Mouse (Mus musculus): ENCODE results near the gene Apol11b. TPM values are rescaled to one million over a fixed set of nuclear protein-coding genes. Genes with fewer than 3 reads are reported as not detected.
"Not testable (repeated sequence)": the region's sequence is repeated elsewhere in the genome, so short reads cannot be mapped to it uniquely, and the experiment has no call there.

Gene Apol11b
- polyA plus RNA-seq, 1 experiment from 2014 or later = not detected

DNA sequence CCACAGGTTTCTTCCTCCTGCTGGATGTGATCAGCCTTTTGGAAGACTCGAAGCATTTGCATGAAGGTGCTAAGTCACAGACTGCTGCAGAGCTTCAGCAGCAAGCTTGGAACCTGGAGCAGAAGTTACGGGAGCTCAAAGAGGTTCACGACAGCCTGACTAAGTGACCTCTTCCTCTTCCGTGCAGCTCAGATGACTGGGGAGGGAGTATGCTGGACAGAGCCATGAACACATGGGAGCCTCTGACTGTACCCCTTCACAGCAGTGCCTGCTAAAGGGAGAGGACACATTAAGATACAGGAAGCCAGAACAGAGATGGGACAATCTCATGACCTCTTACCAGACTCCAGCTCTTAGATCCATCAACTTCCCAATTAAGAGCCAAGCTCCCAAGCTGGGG is 16.6 kb downstream of the Apol11b start:
- H3K9ac ChIP-seq (ENCODE audit: low read depth, low read length); H3K27ac ChIP-seq (replicated peaks; ENCODE audit: low read depth, low read length); H3K36me3 ChIP-seq (ENCODE audit: control insufficient read depth, insufficient read depth, low read length); H3K4me2 ChIP-seq (ENCODE audit: low read depth, low read length); H3K27me3 ChIP-seq (replicated peaks; ENCODE audit: control insufficient read depth, insufficient read depth, low read length); H3K4me1 ChIP-seq (ENCODE audit: control insufficient read depth, insufficient read depth, low read length); ATAC-seq (ENCODE audit: low read depth); H3K9me3 ChIP-seq (ENCODE audit: control insufficient read depth, low read length); DNase-seq (ENCODE audit: low spot score); H3K4me3 ChIP-seq (ENCODE audit: low read depth, low read length): not testable (repeated sequence)
- WGBS = 77% methylated on average over 4 of the region's 4 CpGs

DNA sequence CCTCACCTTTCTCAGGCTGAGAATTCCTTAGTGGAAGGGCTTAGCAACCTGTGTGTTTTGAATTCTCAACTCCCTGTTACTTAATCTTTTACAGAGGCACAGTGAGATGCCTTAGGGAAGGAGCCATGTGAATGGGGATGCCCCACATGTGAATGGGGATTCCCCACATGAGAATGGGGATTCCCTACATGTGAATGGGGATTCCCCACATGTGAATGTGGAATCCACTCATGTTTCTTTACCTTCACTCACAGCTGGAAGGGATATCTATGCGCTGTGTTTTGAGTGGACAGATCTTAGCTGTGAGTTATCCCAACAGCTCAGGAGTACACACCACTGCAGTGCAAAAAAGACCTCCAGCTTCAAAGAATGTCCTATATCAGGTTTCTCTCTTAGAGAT is 18.4 kb downstream of the Apol11b start:
- H3K36me3 ChIP-seq (ENCODE audit: control insufficient read depth, insufficient read depth, low read length) = no peaks in the 10 kb centered on the region
- whole genome bisulfite sequencing = 88% methylated on average over 1 of the region's 1 CpGs
- no peak overlapping the region for H3K27ac ChIP-seq (replicated peaks; ENCODE audit: low read depth, low read length)
- H3K9ac ChIP-seq (ENCODE audit: low read depth, low read length) = no peak overlapping the region
- no peak for DNase-seq (ENCODE audit: low spot score)
- H3K27me3 ChIP-seq (replicated peaks; ENCODE audit: control insufficient read depth, insufficient read depth, low read length) = no peaks in the 10 kb centered on the region
- ATAC-seq (ENCODE audit: low read depth) = no peak
- no peaks in the 10 kb centered on the region for H3K9me3 ChIP-seq (ENCODE audit: control insufficient read depth, low read length)
- H3K4me3 ChIP-seq (ENCODE audit: low read depth, low read length) = no peak overlapping the region
- no peak overlapping the region for H3K4me2 ChIP-seq (ENCODE audit: low read depth, low read length)
- H3K4me1 ChIP-seq (ENCODE audit: control insufficient read depth, insufficient read depth, low read length) = no peaks in the 10 kb centered on the region

DNA sequence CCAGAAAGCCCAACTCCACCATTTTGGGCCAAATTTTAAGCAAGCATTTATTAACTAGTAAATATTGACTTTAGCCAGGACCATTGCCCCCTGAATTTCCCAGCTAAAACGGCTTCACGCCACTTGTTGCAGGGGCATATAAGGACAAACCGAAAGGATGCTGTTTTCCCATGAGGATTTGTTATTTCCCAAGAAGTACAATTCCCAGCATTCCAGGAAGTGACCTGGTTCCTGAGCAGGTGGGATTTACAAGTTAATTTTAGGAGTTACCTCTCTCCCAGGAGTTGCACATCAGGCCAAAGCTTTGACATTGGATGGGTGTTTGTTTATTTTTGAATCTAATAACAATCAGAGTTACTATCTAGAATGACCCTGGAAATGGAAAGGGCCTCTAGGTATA is 37.0 kb downstream of the Apol11b start:
- H3K9ac ChIP-seq (ENCODE audit: low read depth, low read length) = no peak overlapping the region
- WGBS = 93% methylated on average over 3 of the region's 3 CpGs
- H3K4me1 ChIP-seq (ENCODE audit: control insufficient read depth, insufficient read depth, low read length) = no peaks in the 10 kb centered on the region
- no peak overlapping the region for H3K27ac ChIP-seq (replicated peaks; ENCODE audit: low read depth, low read length)
- H3K9me3 ChIP-seq (ENCODE audit: control insufficient read depth, low read length) = no peaks in the 10 kb centered on the region
- no peak overlapping the region for H3K4me2 ChIP-seq (ENCODE audit: low read depth, low read length)
- H3K27me3 ChIP-seq (replicated peaks; ENCODE audit: control insufficient read depth, insufficient read depth, low read length) = no peaks in the 10 kb centered on the region
- ATAC-seq (ENCODE audit: low read depth) (no peak), DNase-seq (ENCODE audit: low spot score) (no peak)
- no peaks in the 10 kb centered on the region for H3K36me3 ChIP-seq (ENCODE audit: control insufficient read depth, insufficient read depth, low read length)
- H3K4me3 ChIP-seq (ENCODE audit: low read depth, low read length) = no peak overlapping the region

DNA sequence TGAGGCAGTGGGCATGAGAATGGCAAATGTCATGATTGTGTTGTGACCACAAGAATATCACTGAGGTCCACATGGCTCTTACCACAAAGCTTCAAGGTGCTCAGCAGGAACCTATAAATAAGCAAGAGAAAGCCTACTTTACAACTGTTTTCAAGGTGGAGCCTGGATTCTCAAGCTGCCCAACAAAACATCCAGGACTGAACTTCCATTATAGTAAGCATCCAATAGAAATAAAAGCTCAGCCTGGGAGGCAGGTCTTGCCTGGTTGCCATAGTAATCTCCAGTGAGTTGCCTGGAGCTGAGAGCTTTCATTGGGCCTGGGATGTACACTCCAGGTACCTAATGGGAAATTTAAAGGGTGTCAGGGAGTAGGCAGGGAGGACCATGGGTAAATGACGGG is 44.1 kb downstream of the Apol11b start, which contains the start of gene Gm36245:
Gene Gm36245 (plus strand): TSS at position 301 of the 400 bp plus-strand sequence.
- no peak within 1 kb of the TSS for H3K9ac ChIP-seq (ENCODE audit: low read depth, low read length)
- H3K9me3 ChIP-seq (ENCODE audit: control insufficient read depth, low read length) = no peaks in the 10 kb centered on the region
- no peaks in the 10 kb centered on the region for H3K4me1 ChIP-seq (ENCODE audit: control insufficient read depth, insufficient read depth, low read length)
- H3K36me3 ChIP-seq (ENCODE audit: control insufficient read depth, insufficient read depth, low read length) = no peaks in the 10 kb centered on the region
- H3K27me3 ChIP-seq (replicated peaks; ENCODE audit: control insufficient read depth, insufficient read depth, low read length) = no peaks in the 10 kb centered on the region
- H3K4me2 ChIP-seq (ENCODE audit: low read depth, low read length) = no peak within 1 kb of the TSS
- no peak for DNase-seq (ENCODE audit: low spot score)
- no peak within 1 kb of the TSS for H3K4me3 ChIP-seq (ENCODE audit: low read depth, low read length)
- WGBS = 88% methylated on average over 1 of the region's 1 CpGs
- no peak within 1 kb of the TSS for H3K27ac ChIP-seq (replicated peaks; ENCODE audit: low read depth, low read length)
- ATAC-seq (ENCODE audit: low read depth) = no peak

DNA sequence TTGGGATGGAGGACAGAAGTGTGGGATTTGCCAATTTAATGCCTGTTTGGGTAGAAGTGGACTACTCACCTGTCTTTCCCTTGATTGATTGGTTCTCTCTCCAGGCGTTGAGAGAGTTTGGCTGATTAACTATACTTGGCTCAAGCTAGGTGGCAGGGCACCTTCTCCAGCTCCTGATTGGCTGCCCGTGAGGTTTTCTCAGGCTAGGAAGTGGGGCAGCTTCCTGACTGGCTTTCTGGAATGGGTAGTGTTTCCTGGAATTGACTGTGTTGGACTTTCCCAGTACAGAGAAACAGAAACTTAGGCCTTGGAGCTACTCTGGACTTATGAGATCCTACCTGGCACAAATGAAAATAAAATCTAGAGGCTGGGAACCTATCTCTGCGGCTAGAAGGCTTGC is 44.7 kb downstream of the Apol11b start:
- Histone ChIP-seq H3K27me3 (replicated peaks; ENCODE audit: control insufficient read depth, insufficient read depth, low read length) (no peaks in the 10 kb centered on the region), H3K4me3 (ENCODE audit: low read depth, low read length) (no peak overlapping the region), H3K9me3 (ENCODE audit: control insufficient read depth, low read length) (no peaks in the 10 kb centered on the region), H3K4me1 (ENCODE audit: control insufficient read depth, insufficient read depth, low read length) (no peaks in the 10 kb centered on the region), H3K27ac (replicated peaks; ENCODE audit: low read depth, low read length) (no peak overlapping the region), H3K9ac (ENCODE audit: low read depth, low read length) (no peak overlapping the region), H3K4me2 (ENCODE audit: low read depth, low read length) (no peak overlapping the region), H3K36me3 (ENCODE audit: control insufficient read depth, insufficient read depth, low read length) (no peaks in the 10 kb centered on the region)
- no peak for ATAC-seq (ENCODE audit: low read depth)
- WGBS = 68% methylated on average over 3 of the region's 3 CpGs
- no peak for DNase-seq (ENCODE audit: low spot score)

DNA sequence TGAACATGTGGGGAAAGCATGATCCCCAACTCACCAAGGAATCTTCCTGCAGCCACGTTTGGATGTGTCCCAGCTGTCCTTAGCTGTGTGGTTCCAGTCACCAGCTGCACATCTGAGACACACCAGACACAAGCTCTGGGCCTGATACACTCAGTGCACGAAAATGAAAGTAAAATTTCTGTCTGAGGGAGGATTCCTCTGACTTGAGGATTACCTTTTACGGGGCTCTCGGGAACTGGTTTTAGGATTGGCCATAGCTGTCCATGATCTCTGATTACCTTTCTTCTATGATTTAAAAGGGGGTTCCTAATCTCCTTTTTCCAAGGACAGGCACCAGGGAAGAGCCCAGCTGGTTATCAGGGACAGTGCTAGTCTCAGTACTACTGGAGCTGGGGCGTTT is 47.1 kb downstream of the Apol11b start, which contains the start of gene Apol10b:
Gene Apol10b (minus strand): TSS at position 165 of the 400 bp plus-strand sequence.
- ATAC-seq (ENCODE audit: low read depth) (no peak), DNase-seq (ENCODE audit: low spot score) (no peak)
- H3K9ac ChIP-seq (ENCODE audit: low read depth, low read length) = no peak within 1 kb of the TSS
- H3K27ac ChIP-seq (replicated peaks; ENCODE audit: low read depth, low read length) = no peak within 1 kb of the TSS
- H3K36me3 ChIP-seq (ENCODE audit: control insufficient read depth, insufficient read depth, low read length) = no peaks in the 10 kb centered on the region
- H3K4me3 ChIP-seq (ENCODE audit: low read depth, low read length) = no peak within 1 kb of the TSS
- H3K4me1 ChIP-seq (ENCODE audit: control insufficient read depth, insufficient read depth, low read length) = no peaks in the 10 kb centered on the region
- WGBS = 59% methylated on average over 5 of the region's 5 CpGs
- H3K4me2 ChIP-seq (ENCODE audit: low read depth, low read length) = no peak within 1 kb of the TSS
- no peaks in the 10 kb centered on the region for H3K27me3 ChIP-seq (replicated peaks; ENCODE audit: control insufficient read depth, insufficient read depth, low read length)
- H3K9me3 ChIP-seq (ENCODE audit: control insufficient read depth, low read length) = no peaks in the 10 kb centered on the region

DNA sequence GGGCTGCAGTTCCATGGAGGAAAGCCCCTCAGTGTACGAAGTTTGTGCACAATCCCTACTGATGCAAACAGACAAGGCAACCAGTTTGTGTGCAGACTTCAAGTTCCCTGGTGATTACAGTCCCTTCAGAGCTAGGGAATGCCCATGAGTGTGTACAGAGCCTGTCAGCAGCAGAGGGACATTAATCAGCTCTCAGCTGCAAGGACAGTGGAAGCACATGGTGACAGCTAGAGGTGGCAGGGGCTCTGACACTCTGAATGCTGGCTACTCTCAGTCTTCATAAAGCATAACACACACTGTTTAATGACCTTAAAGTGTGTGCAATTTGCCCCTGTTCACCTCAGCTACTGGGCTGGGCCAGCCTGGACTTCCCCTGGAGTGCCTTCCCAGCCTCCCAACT is 49.5 kb downstream of the Apol11b start:
- no peak for ATAC-seq (ENCODE audit: low read depth)
- no peaks in the 10 kb centered on the region for H3K4me1 ChIP-seq (ENCODE audit: control insufficient read depth, insufficient read depth, low read length)
- no peaks in the 10 kb centered on the region for H3K36me3 ChIP-seq (ENCODE audit: control insufficient read depth, insufficient read depth, low read length)
- H3K9ac ChIP-seq (ENCODE audit: low read depth, low read length) = no peak overlapping the region
- H3K4me3 ChIP-seq (ENCODE audit: low read depth, low read length) = no peak overlapping the region
- H3K9me3 ChIP-seq (ENCODE audit: control insufficient read depth, low read length) = no peaks in the 10 kb centered on the region
- no peaks in the 10 kb centered on the region for H3K27me3 ChIP-seq (replicated peaks; ENCODE audit: control insufficient read depth, insufficient read depth, low read length)
- no peak overlapping the region for H3K4me2 ChIP-seq (ENCODE audit: low read depth, low read length)
- no peak for DNase-seq (ENCODE audit: low spot score)
- no peak overlapping the region for H3K27ac ChIP-seq (replicated peaks; ENCODE audit: low read depth, low read length)
- WGBS = 64% methylated on average over 1 of the region's 1 CpGs

DNA sequence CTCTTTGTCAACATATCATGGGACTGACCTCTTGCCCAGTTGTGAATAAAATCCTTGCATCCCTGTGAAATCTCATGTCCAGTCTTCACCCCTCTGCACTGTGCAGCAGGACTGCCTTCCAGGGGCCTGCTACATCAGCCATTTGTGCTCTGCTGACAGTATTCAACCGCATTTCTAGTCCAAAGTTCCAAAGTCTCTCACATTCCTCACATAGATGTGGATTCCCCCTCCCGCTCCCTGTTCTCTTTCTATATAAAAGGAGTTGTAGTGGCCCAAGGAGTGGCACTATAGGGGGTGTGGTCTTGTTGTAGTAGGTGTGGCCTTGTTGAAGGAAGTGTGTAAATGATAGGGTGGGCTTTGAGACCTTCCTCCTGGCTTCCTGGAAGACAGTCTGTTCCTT is 52.2 kb downstream of the Apol11b start:
- Histone ChIP-seq H3K4me3 (ENCODE audit: low read depth, low read length) (no peak overlapping the region), H3K27ac (replicated peaks; ENCODE audit: low read depth, low read length) (no peak overlapping the region), H3K9me3 (ENCODE audit: control insufficient read depth, low read length) (no peaks in the 10 kb centered on the region), H3K4me2 (ENCODE audit: low read depth, low read length) (no peak overlapping the region), H3K4me1 (ENCODE audit: control insufficient read depth, insufficient read depth, low read length) (no peaks in the 10 kb centered on the region), H3K36me3 (ENCODE audit: control insufficient read depth, insufficient read depth, low read length) (no peaks in the 10 kb centered on the region), H3K9ac (ENCODE audit: low read depth, low read length) (no peak overlapping the region), H3K27me3 (replicated peaks; ENCODE audit: control insufficient read depth, insufficient read depth, low read length) (no peaks in the 10 kb centered on the region)
- 52% methylated on average over 2 of the region's 2 CpGs for WGBS
- no peak for DNase-seq (ENCODE audit: low spot score)
- ATAC-seq (ENCODE audit: low read depth) = no peak

DNA sequence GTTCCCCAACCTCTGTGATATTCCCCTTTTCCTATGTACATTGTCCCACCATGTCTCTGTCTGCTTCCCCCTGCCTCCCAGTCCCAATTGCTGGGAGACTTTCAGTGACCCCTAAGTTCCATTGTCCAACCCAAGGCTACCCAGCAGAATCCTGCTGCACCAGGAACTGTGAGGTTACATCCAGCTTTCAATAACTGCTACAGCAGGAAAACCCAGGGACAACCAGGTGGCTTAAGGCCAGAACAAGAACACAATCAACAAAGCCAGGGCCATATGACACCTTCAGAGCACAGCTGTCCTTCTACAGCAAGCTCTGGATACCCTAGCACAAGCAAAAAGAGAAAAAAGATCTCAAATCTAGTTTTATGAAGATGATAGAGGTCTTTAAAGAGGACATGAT is 54.1 kb downstream of the Apol11b start:
- no peak overlapping the region for H3K4me3 ChIP-seq (ENCODE audit: low read depth, low read length)
- no peaks in the 10 kb centered on the region for H3K27me3 ChIP-seq (replicated peaks; ENCODE audit: control insufficient read depth, insufficient read depth, low read length)
- no peak for ATAC-seq (ENCODE audit: low read depth)
- no peak overlapping the region for H3K4me2 ChIP-seq (ENCODE audit: low read depth, low read length)
- no peak overlapping the region for H3K9ac ChIP-seq (ENCODE audit: low read depth, low read length)
- H3K27ac ChIP-seq (replicated peaks; ENCODE audit: low read depth, low read length) = no peak overlapping the region
- peaks cover 2% of the 10 kb centered on the region for H3K9me3 ChIP-seq (ENCODE audit: control insufficient read depth, low read length)
- no peak for DNase-seq (ENCODE audit: low spot score)
- no peaks in the 10 kb centered on the region for H3K4me1 ChIP-seq (ENCODE audit: control insufficient read depth, insufficient read depth, low read length)
- no peaks in the 10 kb centered on the region for H3K36me3 ChIP-seq (ENCODE audit: control insufficient read depth, insufficient read depth, low read length)

Measured in embryonic facial prominence, embryonic 14.5 days (tissue).